In the genomic region with DNA sequence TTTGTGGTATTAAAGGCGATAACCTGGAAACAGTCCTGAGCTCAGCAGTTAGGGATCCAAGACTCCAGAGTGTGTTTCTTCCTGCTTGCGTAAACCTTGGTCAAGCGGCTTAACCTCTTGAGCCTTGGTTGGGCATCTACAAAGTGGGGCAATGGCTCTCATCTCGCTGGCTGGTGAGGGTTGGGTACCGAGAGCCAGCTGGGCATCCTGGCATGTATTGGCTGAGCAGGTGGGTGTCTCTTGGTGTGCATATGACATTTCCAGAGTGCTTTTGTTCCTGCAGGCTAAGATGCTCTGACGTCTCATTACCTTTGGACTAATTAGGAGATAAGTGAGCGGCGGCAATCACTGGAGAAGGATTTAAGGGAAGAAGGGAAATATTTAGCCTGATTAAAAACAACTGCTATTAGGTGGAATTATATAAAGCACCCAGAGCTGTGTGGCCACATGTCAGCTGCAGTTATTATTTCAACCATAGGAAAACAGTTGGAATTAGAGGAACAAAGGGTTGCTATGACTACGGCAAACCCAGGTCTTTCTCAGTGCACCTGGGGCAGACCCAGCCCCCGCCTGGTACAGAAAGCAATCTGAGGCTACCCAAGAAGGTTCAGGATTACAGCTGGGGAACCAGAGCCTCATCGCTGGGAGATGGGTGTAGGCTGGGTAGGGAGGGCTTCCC, we compare ENCODE assay signal across 9 mouse cellular contexts. TPM values are rescaled to one million over a fixed set of nuclear protein-coding genes. Genes with fewer than 3 reads are reported as not detected.
DNase-seq lines count a peak whose midpoint lies in the region; ATAC-seq and TF ChIP-seq lines count a peak whose summit lies in the region.
"Had no signal": no experiment of that assay in that cellular context is flagged by ENCODE, and none has a peak within 500 bp of the region (broad histone marks: within the 10 kb centered on the region; RNA-seq: fewer than 3 reads in every experiment).

No protein-coding gene starts in this region.

- intact Hi-C loops in heart, postnatal 14 days (cut with DNase I) = loop anchor here (5.0 kb wide), 1 partner anchor 34 kb away; no protein-coding TSS in a partner anchor

- TF ChIP-seq CTCF in forebrain, postnatal 0 days (IDR thresholded peaks at IDR 0.05; ENCODE audit: low read depth) = no peak

- no peak for DNase-seq in limb, embryonic 10.5 days (ENCODE audit: low spot score)
- DNase-seq in embryonic facial prominence, embryonic 10.5 days (ENCODE audit: low spot score) = peak; percentile 35
- peak; percentile 46 for DNase-seq in forebrain, postnatal 0 days
- no peak for DNase-seq in heart, postnatal 14 days
- DNase-seq in gastrocnemius, postnatal 4 days (ENCODE audit: low spot score in 2 of 2) = no peak
- DNase-seq: lung, embryonic 14.5 days had no signal

- WGBS in limb, embryonic 12.5 days = 87% methylated on average over 11 of the region's 11 CpGs
- WGBS in limb, embryonic 10.5 days = 93% methylated on average over 11 of the region's 11 CpGs
- WGBS in embryonic facial prominence, embryonic 10.5 days = 83% methylated on average over 11 of the region's 11 CpGs
- 51% methylated on average over 11 of the region's 11 CpGs for WGBS in forebrain, postnatal 0 days
- 57% methylated on average over 11 of the region's 11 CpGs for WGBS in midbrain, embryonic 16.5 days

- H3K9me3 ChIP-seq in limb, embryonic 12.5 days = 0 out of 2 replicates have a peak, but pooled peaks cover 5% of the 10 kb centered on the region
- no peaks in the 10 kb centered on the region for H3K9me3 ChIP-seq in limb, embryonic 10.5 days (replicated peaks)
- no peaks in the 10 kb centered on the region for H3K9me3 ChIP-seq in embryonic facial prominence, embryonic 10.5 days
- H3K9me3 ChIP-seq in forebrain, postnatal 0 days (ENCODE audit: low read length) = no peaks in the 10 kb centered on the region
- H3K9me3 ChIP-seq in midbrain, embryonic 16.5 days (replicated peaks; ENCODE audit: control insufficient read depth, low read length, poor library complexity, severe bottlenecking) = no peaks in the 10 kb centered on the region
- H3K9me3 ChIP-seq: G1E had no signal

- peak overlapping the region; percentile 59; the same call in 1 of the 2 replicates for H3K27ac ChIP-seq in limb, embryonic 12.5 days
- H3K27ac ChIP-seq in limb, embryonic 10.5 days = no peak overlapping the region
- H3K27ac ChIP-seq in embryonic facial prominence, embryonic 10.5 days (replicated peaks) = peak overlapping the region; percentile 44; the same call in 1 of the 2 replicates
- H3K27ac ChIP-seq in forebrain, postnatal 0 days (ENCODE audit: low read depth, low read length) = peak overlapping the region; percentile 73
- H3K27ac ChIP-seq in midbrain, embryonic 16.5 days (ENCODE audit: low read length) = peak overlapping the region; percentile 80

- H3K36me3 ChIP-seq in limb, embryonic 12.5 days = peaks cover 41% of the 10 kb centered on the region
- H3K36me3 ChIP-seq in limb, embryonic 10.5 days = peaks cover 69% of the 10 kb centered on the region
- peaks cover 66% of the 10 kb centered on the region for H3K36me3 ChIP-seq in embryonic facial prominence, embryonic 10.5 days (replicated peaks)
- H3K36me3 ChIP-seq in forebrain, postnatal 0 days (ENCODE audit: insufficient read depth) = peaks cover 34% of the 10 kb centered on the region
- peaks cover 18% of the 10 kb centered on the region for H3K36me3 ChIP-seq in midbrain, embryonic 16.5 days (ENCODE audit: control insufficient read depth, insufficient read depth, low read length)
- H3K36me3 ChIP-seq: G1E had no signal

- H3K4me2 ChIP-seq in limb, embryonic 12.5 days = no peak overlapping the region
- no peak overlapping the region for H3K4me2 ChIP-seq in forebrain, postnatal 0 days (ENCODE audit: low read depth)
- H3K4me2 ChIP-seq in midbrain, embryonic 16.5 days (ENCODE audit: low read length) = no peak overlapping the region
- H3K4me2 ChIP-seq: lung, embryonic 14.5 days had no signal

- H3K27me3 ChIP-seq in limb, embryonic 12.5 days = no peaks in the 10 kb centered on the region
- H3K27me3 ChIP-seq in limb, embryonic 10.5 days (ENCODE audit: low read depth, poor library complexity, severe bottlenecking) = no peaks in the 10 kb centered on the region
- H3K27me3 ChIP-seq in embryonic facial prominence, embryonic 10.5 days (replicated peaks; ENCODE audit: low read depth, poor library complexity, severe bottlenecking) = no peaks in the 10 kb centered on the region
- no peaks in the 10 kb centered on the region for H3K27me3 ChIP-seq in forebrain, postnatal 0 days (ENCODE audit: insufficient read depth, low read length)
- no peaks in the 10 kb centered on the region for H3K27me3 ChIP-seq in midbrain, embryonic 16.5 days (ENCODE audit: control insufficient read depth, insufficient read depth, low read depth, low read length)

- ATAC-seq in limb, embryonic 12.5 days (ENCODE audit: insufficient number of reproducible peaks, insufficient read depth, low FRiP score, low TSS enrichment, low read depth) = no peak
- peak; percentile 66; the same call in 1 of the 2 replicates for ATAC-seq in forebrain, postnatal 0 days
- peak; percentile 55 for ATAC-seq in midbrain, embryonic 16.5 days

- no peak overlapping the region for H3K9ac ChIP-seq in limb, embryonic 12.5 days (replicated peaks)
- no peak overlapping the region for H3K9ac ChIP-seq in forebrain, postnatal 0 days
- no peak overlapping the region for H3K9ac ChIP-seq in midbrain, embryonic 16.5 days (ENCODE audit: low read depth, low read length)
- H3K9ac ChIP-seq: lung, embryonic 14.5 days had no signal

- peaks cover 40% of the 10 kb centered on the region for H3K4me1 ChIP-seq in limb, embryonic 12.5 days (replicated peaks)
- peaks cover 43% of the 10 kb centered on the region for H3K4me1 ChIP-seq in limb, embryonic 10.5 days
- peaks cover 73% of the 10 kb centered on the region for H3K4me1 ChIP-seq in embryonic facial prominence, embryonic 10.5 days
- peaks cover 8% of the 10 kb centered on the region for H3K4me1 ChIP-seq in forebrain, postnatal 0 days (ENCODE audit: insufficient read depth)
- H3K4me1 ChIP-seq in midbrain, embryonic 16.5 days (ENCODE audit: control insufficient read depth, insufficient read depth, low read length) = peaks cover 27% of the 10 kb centered on the region

- H3K4me3 ChIP-seq in limb, embryonic 12.5 days (replicated peaks) = no peak overlapping the region
- H3K4me3 ChIP-seq in limb, embryonic 10.5 days = no peak overlapping the region
- no peak overlapping the region for H3K4me3 ChIP-seq in embryonic facial prominence, embryonic 10.5 days
- H3K4me3 ChIP-seq in forebrain, postnatal 0 days (ENCODE audit: low read depth, low read length) = no peak overlapping the region
- H3K4me3 ChIP-seq in midbrain, embryonic 16.5 days (ENCODE audit: low read depth, low read length) = no peak overlapping the region

RNA-seq across cellular contexts. Expression of a gene that starts 24.2 kb away (rescaled TPM):
- polyA plus RNA-seq in limb, embryonic 12.5 days (2016; fragmentation: Nextera tagmentation; extraction: Ambion mirVana) = 45.4 and 47.1 TPM in 2 replicates
- 45.0 and 49.7 TPM in 2 replicates for polyA plus RNA-seq in limb, embryonic 10.5 days (2016; fragmentation: Nextera tagmentation; extraction: Ambion mirVana)
- 55.5 and 59.2 TPM in 2 replicates for polyA plus RNA-seq in embryonic facial prominence, embryonic 10.5 days (2016; fragmentation: Nextera tagmentation; extraction: Ambion mirVana)
- total RNA-seq in forebrain, postnatal 0 days (2014; rRNA removed) = 72.2 and 101 TPM in 2 replicates
- polyA plus RNA-seq in forebrain, postnatal 0 days (2015; fragmentation: Nextera tagmentation; extraction: Ambion mirVana) = 89.5 and 139 TPM in 2 replicates
- polyA plus RNA-seq in midbrain, embryonic 16.5 days (2015; fragmentation: Nextera tagmentation; extraction: Ambion mirVana) = 117 and 125 TPM in 2 replicates
- 100 to 1,000 TPM; 117 to 145 TPM for total RNA-seq in heart, postnatal 14 days (2021)
- 10 to 100 TPM; 53.5 to 56.9 TPM for total RNA-seq in gastrocnemius, postnatal 4 days (2021)

Comparison
In these comparisons a context has a peak if more than half of its experiments do, and no peak if none do; other contexts are left out.
1. DNase-seq: peak in embryonic facial prominence, embryonic 10.5 days (single experiment) and forebrain, postnatal 0 days (single experiment); none in limb, embryonic 10.5 days (single experiment), heart, postnatal 14 days (0 of 2) and gastrocnemius, postnatal 4 days (0 of 2).